Mouse (Mus musculus) skeletal muscle tissue, postnatal 0 days (tissue): ENCODE data around the gene Axdnd1. TPM values are rescaled to one million over a fixed set of nuclear protein-coding genes. Genes with fewer than 3 reads are reported as not detected.

Source experiments
- polyA plus RNA-seq: library from polyadenylated mRNA; unstranded; fragments of >200 nt; fragmentation: Nextera tagmentation; extraction: Ambion mirVana; gene quantifications from 2 replicates; pipeline ENCODE4 v1.2.1, GENCODE M21; 2015

Gene Axdnd1
- polyA plus RNA-seq, result 0.10 and 0.48 TPM in 2 replicates

DNA sequence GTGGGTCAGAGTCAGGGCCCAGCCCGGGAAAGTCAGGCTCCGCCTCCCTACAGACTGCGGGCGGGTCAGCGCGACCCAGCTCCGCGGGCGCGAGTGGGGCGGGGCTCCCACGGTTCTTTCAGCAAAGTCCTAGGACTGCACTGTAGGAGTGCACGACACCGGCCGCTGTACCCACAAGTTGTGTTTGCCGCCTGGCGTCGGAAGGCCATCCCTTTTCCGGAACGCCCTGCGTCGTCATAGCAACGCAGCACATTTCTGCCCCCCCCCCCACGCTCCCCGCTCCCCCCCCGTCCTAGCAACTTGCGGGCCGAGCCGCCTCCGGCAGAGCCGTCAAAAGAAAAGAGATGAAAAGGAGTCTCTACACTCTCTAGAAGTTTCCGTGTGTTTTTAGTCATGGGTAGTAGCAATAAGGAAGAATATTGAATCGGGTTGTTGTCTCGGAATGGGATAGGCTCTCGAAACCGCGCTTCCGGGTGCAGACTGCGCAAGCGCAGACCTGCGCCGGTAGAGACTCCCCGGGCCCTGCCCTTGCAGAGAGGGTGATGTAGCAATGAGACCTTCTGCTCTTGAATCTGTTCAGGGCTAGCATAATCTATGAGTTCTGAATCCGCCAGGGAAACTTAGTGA is at the start of gene Axdnd1:
Gene Axdnd1, minus strand, starts transcription at position 489 of the 627 bp plus-strand sequence.

DNA sequence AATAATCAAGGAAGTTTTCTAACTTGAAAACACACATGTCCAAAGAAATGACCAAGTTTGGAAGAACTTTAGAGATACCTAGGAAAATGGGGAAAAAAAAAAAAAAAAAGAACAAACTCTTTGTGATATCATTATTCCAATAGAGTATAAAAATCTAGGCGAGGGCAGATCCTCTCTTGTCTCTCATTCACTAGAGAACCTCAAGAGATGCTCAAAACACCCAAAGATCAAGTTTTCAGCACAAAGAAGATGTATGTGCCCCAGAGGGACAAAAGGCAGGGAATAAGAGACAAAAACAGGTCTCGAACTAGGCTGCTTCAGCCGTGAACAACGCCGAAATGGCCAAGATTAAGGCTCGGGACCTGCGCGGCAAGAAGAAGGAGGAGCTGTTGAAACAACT is 55.2 kb downstream of the Axdnd1 start, which contains the start of gene Gm2000:
Gene Gm2000, plus strand, starts transcription at position 301 of the 400 bp plus-strand sequence.

DNA sequence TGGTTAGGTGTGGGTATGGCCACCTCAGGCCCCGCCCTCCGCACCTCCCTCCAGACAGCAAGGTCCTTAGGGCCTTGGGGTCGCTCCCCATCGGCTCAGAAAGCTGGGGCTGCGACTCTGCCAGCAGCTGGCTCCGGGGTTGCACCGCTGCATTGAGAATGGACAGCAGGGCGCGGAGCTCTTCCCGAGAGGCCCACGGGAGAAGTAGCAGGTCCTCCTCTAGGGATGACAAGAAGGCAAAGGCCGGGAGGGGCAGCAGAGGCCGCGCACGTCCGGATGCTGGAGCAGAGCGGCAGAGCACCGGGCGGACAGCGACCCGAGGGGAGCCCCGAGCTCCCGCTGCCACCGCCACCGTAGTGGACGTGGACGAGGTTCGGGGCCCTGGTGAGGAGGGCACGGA is 110.3 kb downstream of the Axdnd1 start, which contains the start of gene Nphs2:
Gene Nphs2, plus strand, starts transcription at position 98 of the 400 bp plus-strand sequence.

DNA sequence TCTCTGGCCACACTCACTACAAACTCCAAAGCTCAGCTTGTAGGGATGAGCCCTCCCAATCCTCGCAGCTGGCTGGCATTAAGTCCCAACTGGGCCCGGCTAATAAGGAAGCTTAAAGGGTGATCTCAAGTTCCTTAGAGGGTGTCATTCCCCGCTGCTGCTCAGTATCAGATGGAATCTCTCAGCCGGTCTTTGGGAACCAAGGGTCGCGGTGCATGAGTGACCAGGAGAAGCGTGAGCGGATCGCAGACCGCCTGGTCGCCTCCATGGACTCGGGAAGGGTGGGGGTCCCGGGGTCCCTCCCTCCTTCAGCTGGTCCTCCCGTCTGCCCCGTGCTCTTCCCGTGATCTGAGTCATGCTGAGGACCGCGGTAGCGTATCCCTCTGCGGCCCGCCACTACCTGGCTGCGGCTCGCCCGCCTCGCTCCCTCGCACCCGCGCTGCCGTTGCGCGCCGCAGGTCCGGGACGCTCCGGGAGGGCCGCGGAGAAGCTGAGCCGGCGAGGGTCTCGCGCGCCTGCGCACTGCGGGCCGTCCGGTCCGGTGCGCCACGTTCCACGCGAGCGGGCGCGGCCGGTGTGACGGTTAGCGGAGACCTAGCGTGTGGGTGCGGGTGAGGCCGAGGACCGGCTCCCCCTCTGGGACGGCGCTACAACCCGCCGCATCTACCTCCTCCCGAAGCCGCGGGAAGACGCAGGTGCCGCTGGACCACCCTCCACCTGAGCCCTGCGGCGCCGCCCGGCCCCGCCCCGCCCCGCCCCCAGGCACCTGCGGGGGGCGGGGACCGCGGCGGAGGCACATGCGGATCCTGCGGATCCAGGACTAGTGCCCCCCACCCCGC is 117.8 kb downstream of the Axdnd1 start, which contains the start of gene Tdrd5:
Gene Tdrd5, minus strand, starts transcription at position 754 of the 839 bp plus-strand sequence.

Other genes with a start within 250 kb of the Axdnd1 start
- gene Fam163a, start 216.1 kb downstream of the Axdnd1 start, polyA plus RNA-seq, result 0.04 and 0.12 TPM in 2 replicates
- 0.08 and 0.15 TPM in 2 replicates for gene Tdrd5, start 117.5 kb downstream of the Axdnd1 start, polyA plus RNA-seq
- gene Nphs2, start 110.4 kb downstream of the Axdnd1 start, polyA plus RNA-seq, result 0.08 and 0.13 TPM in 2 replicates
- 537 and 614 TPM in 2 replicates for gene Gm2000, start 55.1 kb downstream of the Axdnd1 start, polyA plus RNA-seq
- gene Soat1, start 53.2 kb upstream of the Axdnd1 start, polyA plus RNA-seq, result 8.0 and 10.4 TPM in 2 replicates
- gene Gm10031, start 102.9 kb upstream of the Axdnd1 start, polyA plus RNA-seq, result 0.37 and 0.48 TPM in 2 replicates
- 1.6 and 1.9 TPM in 2 replicates for gene Abl2, start 137.6 kb upstream of the Axdnd1 start, polyA plus RNA-seq